Mouse (Mus musculus): Measurements from ENCODE around the gene Rsph6a. TPM values are rescaled to one million over a fixed set of nuclear protein-coding genes. Genes with fewer than 3 reads are reported as not detected.

The Rsph6a gene
- polyA plus RNA-seq, 1 experiment from 2014 or later = not detected

DNA sequence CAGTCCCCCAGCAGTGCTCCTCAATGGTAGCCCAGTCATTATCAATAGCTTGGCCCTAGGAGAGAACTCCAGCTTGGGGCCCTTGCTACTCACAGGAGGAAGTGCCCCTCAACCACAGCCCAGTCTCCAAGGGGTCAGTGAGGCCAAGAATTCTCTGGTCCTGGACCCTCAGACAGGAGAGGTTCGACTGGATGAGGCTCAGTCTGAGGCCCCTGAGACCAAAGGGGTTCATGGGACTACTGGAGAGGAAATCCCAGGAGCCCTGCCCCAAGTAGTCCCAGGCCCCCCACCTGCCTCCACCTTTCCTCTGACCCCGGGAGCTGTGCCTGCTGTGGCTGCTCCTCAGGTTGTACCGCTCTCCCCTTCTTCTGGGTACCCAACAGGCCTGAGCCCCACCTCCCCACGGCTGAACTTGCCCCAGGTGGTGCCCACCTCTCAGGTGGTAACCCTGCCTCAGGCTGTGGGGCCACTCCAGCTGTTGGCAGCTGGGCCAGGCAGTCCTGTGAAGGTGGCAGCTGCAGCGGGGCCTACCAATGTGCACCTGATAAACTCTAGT is 42.0 kb downstream of the Rsph6a start:
- H3K9me3 ChIP-seq = no peaks in the 10 kb centered on the region; the same call in 1 of the 2 replicates
- H3K36me3 ChIP-seq (replicated peaks) = peaks cover 25% of the 10 kb centered on the region
- peak overlapping the region; percentile 89 for H3K4me3 ChIP-seq
- H3K27me3 ChIP-seq (replicated peaks; ENCODE audit: low read depth, poor library complexity, severe bottlenecking) = peaks cover 11% of the 10 kb centered on the region
- H3K27ac ChIP-seq (replicated peaks) = peak overlapping the region; percentile 96
- DNase-seq (ENCODE audit: low spot score) = no peak
- peaks cover 58% of the 10 kb centered on the region for H3K4me1 ChIP-seq
- 48% methylated on average over 5 of the region's 5 CpGs for WGBS

DNA sequence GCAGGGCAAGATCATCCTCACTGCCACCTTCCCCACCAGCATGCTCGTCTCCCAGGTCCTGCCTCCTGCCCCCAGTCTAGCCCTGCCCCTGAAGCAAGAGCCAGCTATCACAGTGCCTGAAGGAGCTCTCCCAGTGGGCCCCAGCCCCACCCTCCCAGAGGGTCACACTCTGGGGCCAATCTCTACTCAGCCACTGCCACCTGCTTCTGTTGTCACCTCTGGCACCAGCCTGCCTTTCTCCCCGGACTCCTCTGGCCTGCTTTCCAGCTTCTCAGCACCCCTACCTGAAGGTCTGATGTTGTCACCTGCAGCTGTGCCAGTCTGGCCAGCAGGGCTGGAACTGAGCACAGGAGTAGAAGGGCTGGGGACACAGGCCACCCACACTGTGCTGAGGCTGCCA is 42.7 kb downstream of the Rsph6a start:
- WGBS = 69% methylated on average over 2 of the region's 2 CpGs
- Histone ChIP-seq H3K4me3 (peak overlapping the region; percentile 89; the same call in 1 of the 2 replicates), H3K4me1 (peaks cover 51% of the 10 kb centered on the region), H3K27ac (replicated peaks) (no peak overlapping the region), H3K36me3 (replicated peaks) (peaks cover 20% of the 10 kb centered on the region), H3K27me3 (replicated peaks; ENCODE audit: low read depth, poor library complexity, severe bottlenecking) (peaks cover 4% of the 10 kb centered on the region), H3K9me3 (no peaks in the 10 kb centered on the region; the same call in 1 of the 2 replicates)
- DNase-seq (ENCODE audit: low spot score) = no peak

DNA sequence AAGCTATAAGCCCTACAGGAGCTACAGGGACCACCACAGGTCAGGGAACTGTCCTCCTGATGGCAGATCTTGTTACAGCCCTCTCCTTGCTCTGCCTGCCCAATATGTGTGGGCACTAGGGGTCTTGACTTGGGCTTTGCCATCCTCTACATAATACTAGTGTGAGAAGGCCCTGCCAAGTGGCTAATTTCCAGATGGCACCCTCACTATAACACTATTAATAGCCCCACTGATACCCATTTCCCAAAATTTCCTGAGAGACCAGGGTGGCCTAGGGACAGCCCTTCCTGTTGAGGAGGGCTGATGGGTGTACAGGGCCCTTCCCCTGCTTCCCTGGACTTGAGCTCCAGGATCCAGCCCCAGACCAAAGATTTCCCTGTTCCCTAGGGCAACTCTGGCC is 43.4 kb downstream of the Rsph6a start:
- Histone ChIP-seq H3K4me1 (peaks cover 45% of the 10 kb centered on the region), H3K4me3 (peak overlapping the region; percentile 14; the same call in 1 of the 2 replicates)
- DNase-seq (ENCODE audit: low spot score) = no peak

DNA sequence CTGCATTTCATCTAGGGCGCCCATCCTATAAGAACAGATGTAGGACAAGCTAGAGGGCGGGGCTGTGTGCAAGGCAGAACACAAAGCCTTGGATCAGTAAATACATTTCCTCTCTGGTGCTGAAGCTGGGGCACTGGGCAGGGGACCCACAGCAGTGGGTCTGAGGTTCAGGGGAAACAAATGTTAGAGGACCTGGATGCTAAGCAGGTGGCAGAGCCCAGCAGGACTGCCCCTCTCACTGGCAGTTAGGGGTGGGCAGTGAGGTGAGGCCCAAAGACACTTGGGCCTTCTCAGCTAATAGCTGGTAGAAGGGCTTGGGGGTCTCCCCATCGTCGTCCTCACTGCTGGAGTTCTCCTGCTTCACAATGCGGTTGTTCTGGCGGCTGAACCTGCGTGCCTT is 44.3 kb downstream of the Rsph6a start:
- WGBS = 67% methylated on average over 7 of the region's 7 CpGs
- Histone ChIP-seq H3K27me3 (replicated peaks; ENCODE audit: low read depth, poor library complexity, severe bottlenecking) (no peaks in the 10 kb centered on the region), H3K9me3 (no peaks in the 10 kb centered on the region; the same call in 1 of the 2 replicates), H3K4me3 (no peak overlapping the region; the same call in 1 of the 2 replicates), H3K36me3 (replicated peaks) (peaks cover 20% of the 10 kb centered on the region), H3K4me1 (peaks cover 38% of the 10 kb centered on the region), H3K27ac (replicated peaks) (no peak overlapping the region)
- DNase-seq (ENCODE audit: low spot score) = no peak

More for the DNA sequence above, 43.4 kb downstream of the Rsph6a start:
- no peaks in the 10 kb centered on the region; the same call in 1 of the 2 replicates for H3K9me3 ChIP-seq
- H3K27me3 ChIP-seq (replicated peaks; ENCODE audit: low read depth, poor library complexity, severe bottlenecking) = no peaks in the 10 kb centered on the region
- H3K36me3 ChIP-seq (replicated peaks) = peaks cover 20% of the 10 kb centered on the region
- H3K27ac ChIP-seq (replicated peaks) = no peak overlapping the region

DNA sequence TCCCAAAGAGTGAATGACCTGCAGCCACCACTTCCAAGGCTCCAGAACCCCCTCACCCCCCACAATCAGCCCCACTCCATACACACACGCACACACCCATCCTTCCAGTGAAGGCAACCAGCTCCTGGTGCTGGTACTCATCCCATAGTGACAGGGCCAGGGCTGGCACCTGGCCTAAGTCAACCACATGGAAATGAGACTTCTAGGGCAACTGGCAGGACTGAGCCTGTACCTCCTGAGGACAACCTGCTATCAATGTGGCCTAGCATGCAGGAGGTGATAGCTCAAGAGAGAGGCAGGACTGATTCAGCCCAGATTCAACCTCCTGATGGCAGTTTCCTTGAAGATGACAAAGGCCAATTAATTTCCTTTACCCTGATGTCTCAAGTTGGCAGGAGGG is 45.8 kb downstream of the Rsph6a start:
- H3K27me3 ChIP-seq (replicated peaks; ENCODE audit: low read depth, poor library complexity, severe bottlenecking) = no peaks in the 10 kb centered on the region
- no peaks in the 10 kb centered on the region; the same call in 1 of the 2 replicates for H3K9me3 ChIP-seq
- no peak for DNase-seq (ENCODE audit: low spot score)
- peaks cover 20% of the 10 kb centered on the region for H3K36me3 ChIP-seq (replicated peaks)
- H3K4me3 ChIP-seq = no peak overlapping the region
- no peak overlapping the region for H3K27ac ChIP-seq (replicated peaks)
- peaks cover 33% of the 10 kb centered on the region for H3K4me1 ChIP-seq
- 86% methylated on average over 1 of the region's 1 CpGs for WGBS

DNA sequence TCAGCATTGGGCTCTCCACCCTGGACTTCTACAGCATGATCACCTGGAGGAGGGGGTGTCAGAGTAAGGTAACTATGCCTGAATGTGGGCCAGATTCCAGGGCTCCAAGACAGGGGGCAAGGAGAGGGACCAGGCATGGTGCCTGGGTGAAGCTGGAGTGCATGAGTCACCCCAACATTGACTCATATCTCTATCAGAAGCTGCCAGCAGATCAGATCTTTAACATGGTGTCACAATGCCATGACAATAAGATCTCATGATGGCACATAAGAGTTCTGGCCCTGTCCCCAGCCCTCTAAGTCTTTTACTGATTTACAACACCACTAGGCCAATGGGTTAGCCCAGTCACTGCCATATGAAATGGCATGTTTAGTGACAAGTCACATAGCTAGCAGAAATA is 49.3 kb downstream of the Rsph6a start:
- Histone ChIP-seq H3K4me3 (no peak overlapping the region), H3K27ac (replicated peaks) (no peak overlapping the region), H3K27me3 (replicated peaks; ENCODE audit: low read depth, poor library complexity, severe bottlenecking) (no peaks in the 10 kb centered on the region), H3K36me3 (replicated peaks) (no peaks in the 10 kb centered on the region), H3K9me3 (no peaks in the 10 kb centered on the region), H3K4me1 (peaks cover 1% of the 10 kb centered on the region; the same call in 1 of the 2 replicates)
- DNase-seq (ENCODE audit: low spot score) = no peak

DNA sequence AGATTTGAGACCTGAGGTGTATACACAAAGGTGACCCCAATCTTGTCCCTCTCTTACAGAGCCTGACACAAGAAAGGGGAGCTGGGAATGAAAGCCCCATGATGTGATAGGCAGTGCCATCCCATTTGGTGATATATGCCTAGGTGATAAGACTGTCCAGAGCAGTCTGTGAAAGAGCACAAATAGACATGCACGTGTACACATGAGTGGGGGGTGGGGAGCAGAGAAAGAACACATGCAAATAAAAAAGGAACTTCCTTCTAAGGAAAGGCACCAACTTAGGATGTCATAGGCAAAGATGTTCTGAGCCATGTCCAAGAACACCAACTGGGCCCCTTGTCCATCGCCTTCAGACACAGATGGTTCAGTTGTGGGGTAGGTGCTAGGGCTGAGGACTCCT is 50.0 kb downstream of the Rsph6a start:
- WGBS = 80% methylated on average over 2 of the region's 2 CpGs

DNA sequence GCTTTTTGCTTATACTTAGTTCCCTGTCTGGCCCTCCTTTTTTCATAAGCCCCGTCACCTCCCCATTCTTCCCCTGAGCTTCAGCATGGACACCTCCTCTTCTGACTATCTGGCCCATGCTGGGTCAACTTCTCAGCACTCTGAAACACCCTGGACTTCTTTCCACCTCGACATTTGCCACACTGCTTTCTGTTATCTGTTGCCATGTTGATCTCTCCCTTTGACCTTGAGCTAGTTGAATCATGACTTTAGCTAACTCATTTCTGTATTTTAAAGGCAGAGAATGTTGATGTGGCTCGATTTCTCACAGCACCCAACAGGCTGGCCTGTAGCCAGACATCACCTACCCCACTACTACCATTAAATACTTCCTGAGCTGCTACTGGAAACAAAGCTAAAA is 52.9 kb downstream of the Rsph6a start:
- Histone ChIP-seq H3K4me1 (0 out of 2 replicates have a peak, but pooled peaks cover 2% of the 10 kb centered on the region), H3K9me3 (no peaks in the 10 kb centered on the region), H3K27ac (replicated peaks) (no peak overlapping the region), H3K4me3 (no peak overlapping the region), H3K36me3 (replicated peaks) (no peaks in the 10 kb centered on the region), H3K27me3 (replicated peaks; ENCODE audit: low read depth, poor library complexity, severe bottlenecking) (no peaks in the 10 kb centered on the region)
- DNase-seq (ENCODE audit: low spot score) = no peak
- 65% methylated on average over 3 of the region's 3 CpGs for WGBS

More for the DNA sequence above, 50.0 kb downstream of the Rsph6a start:
- Histone ChIP-seq H3K27me3 (replicated peaks; ENCODE audit: low read depth, poor library complexity, severe bottlenecking) (no peaks in the 10 kb centered on the region), H3K36me3 (replicated peaks) (no peaks in the 10 kb centered on the region), H3K27ac (replicated peaks) (no peak overlapping the region), H3K4me3 (no peak overlapping the region), H3K4me1 (no peaks in the 10 kb centered on the region), H3K9me3 (no peaks in the 10 kb centered on the region)
- DNase-seq (ENCODE audit: low spot score) = no peak

DNA sequence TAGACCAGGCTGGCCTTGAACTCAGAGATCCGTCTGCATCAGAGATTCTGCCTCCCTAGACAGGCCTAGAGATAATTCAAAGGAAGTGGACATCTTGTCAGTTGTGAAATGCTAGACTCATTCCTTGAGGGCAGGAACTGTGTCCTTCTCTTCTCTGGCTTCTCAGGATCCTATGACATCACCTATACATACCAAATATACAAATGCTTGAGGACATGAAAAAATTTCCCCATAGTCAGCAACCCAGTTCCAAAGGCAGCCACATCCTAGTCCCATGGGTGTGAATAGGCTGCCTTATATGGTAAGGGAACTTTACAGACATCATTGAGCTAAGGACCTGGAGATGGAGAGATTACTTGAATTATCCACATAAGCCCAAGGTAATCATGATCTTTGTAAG is 55.1 kb downstream of the Rsph6a start:
- Histone ChIP-seq H3K9me3 (no peaks in the 10 kb centered on the region), H3K4me3 (no peak overlapping the region), H3K27me3 (replicated peaks; ENCODE audit: low read depth, poor library complexity, severe bottlenecking) (no peaks in the 10 kb centered on the region), H3K4me1 (0 out of 2 replicates have a peak, but pooled peaks cover 2% of the 10 kb centered on the region), H3K27ac (replicated peaks) (no peak overlapping the region), H3K36me3 (replicated peaks) (no peaks in the 10 kb centered on the region)
- DNase-seq (ENCODE audit: low spot score) = no peak
- 80% methylated on average over 1 of the region's 1 CpGs for WGBS

DNA sequence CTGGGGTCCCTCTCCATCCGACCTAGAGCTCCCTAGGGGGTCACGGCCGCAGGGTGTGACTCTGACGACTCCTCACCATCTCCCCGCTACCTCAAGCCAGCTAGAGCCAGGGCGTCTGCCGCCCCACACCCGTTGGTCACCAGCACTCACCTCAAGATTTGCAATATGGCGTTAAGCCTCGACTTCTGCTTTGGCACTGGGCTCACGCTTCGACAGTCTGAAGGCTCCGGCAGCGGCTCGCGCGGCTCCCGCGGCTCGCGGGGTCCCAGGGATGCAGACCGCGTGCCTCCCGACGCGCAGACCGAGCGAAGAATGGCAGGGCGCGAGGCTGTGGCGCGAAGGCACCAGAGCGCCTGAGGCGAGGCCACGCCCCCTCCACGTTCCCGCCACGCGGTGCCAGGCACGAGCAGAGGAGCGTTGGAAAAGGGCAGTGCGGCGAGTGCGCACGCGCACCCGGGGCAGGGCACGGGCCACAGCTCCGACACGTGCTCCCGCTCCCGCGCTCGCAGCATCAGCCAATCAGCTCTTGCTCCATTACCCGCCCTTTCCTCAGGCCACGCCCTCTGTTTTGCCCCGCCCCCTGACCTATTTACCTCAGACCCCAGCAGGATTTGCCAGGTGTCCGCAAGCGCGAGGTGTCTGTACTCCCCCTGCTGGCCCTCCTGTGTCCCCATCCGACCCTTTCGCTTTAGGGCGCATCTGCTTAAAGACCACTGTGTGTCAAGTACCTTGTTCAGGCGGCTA is 63.7 kb downstream of the Rsph6a start, which contains the start of gene Gm4969:
Gm4969 (minus strand) TSS at position 341 of the 744 bp plus-strand sequence.
- Histone ChIP-seq H3K9me3 (peaks cover 13% of the 10 kb centered on the region), H3K27me3 (replicated peaks; ENCODE audit: low read depth, poor library complexity, severe bottlenecking) (peaks cover 12% of the 10 kb centered on the region), H3K27ac (replicated peaks) (peak within 1 kb of the TSS; percentile 65), H3K4me1 (peaks cover 19% of the 10 kb centered on the region), H3K4me3 (peak within 1 kb of the TSS; percentile 46), H3K36me3 (replicated peaks) (peaks cover 9% of the 10 kb centered on the region)
- peak; percentile 83 for DNase-seq (ENCODE audit: low spot score)
- 19% methylated on average over 64 of the region's 64 CpGs for WGBS

DNA sequence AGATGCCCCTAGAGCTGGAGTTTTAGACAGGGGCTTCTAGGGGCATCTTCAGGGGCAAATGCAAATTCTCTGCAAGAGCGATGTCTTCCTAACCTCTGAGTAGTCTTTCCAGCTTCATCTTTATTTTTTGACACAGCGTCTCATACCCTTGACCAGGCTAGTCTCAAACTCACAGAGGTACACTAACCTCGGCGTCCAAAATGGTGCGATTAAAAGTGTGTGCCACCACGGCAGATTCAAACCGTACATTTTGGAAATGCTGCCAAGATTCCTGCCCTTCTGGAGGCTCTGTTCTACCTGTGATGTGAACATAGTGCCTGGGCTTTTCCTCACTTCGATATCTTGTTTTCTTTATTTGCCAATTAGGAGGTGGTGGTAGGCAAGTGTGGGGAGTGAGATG is 64.6 kb downstream of the Rsph6a start:
- DNase-seq (ENCODE audit: low spot score) = no peak
- Histone ChIP-seq H3K36me3 (replicated peaks) (peaks cover 9% of the 10 kb centered on the region), H3K4me1 (peaks cover 19% of the 10 kb centered on the region), H3K27ac (replicated peaks) (no peak overlapping the region), H3K4me3 (peak overlapping the region; percentile 73; the same call in 1 of the 2 replicates), H3K27me3 (replicated peaks; ENCODE audit: low read depth, poor library complexity, severe bottlenecking) (peaks cover 12% of the 10 kb centered on the region), H3K9me3 (peaks cover 13% of the 10 kb centered on the region)
- WGBS = 93% methylated on average over 8 of the region's 8 CpGs

DNA sequence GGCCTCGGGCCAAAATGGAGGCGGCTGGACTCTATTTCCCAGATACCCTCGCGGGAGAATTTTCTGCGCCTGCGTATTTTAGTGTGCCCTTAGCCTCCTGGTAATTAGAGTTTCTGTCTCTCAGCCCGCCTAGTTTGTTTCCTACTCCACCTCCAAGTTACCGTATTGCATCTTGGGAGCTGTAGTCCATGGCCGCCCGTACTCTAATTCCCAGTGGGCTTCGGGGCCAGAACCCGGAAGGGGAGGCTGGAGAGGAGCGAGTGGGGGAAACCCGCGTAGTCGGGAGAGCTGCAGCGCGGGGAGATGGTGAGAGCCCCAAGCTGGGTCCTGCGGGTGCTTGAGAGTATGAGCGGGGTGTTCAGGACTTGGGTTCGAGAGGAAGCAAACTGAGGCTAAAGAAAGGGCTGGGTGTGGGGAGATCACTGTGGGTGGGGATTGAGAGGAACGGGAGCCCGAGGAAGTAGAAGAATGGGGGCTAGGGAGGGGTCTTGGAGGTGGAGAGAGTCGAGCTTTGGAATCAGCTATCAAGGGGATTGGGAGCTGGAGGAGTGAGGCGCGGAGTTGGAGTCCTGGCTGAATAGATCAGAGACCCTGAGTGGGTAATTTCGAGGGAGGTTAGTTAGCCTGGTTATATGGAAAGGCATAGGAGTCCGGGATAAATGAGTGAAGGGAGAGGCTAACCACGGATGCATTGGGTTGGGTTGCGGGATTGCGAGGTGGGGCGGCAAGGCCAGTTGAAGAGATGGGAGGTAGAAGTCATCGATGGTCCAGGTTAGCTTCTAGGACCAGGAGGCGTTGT is 65.3 kb downstream of the Rsph6a start, which contains the start of gene Fbxo46:
Fbxo46 (plus strand) TSS at position 229 of the 799 bp plus-strand sequence.
- WGBS = 4% methylated on average over 34 of the region's 34 CpGs
- H3K27me3 ChIP-seq (replicated peaks; ENCODE audit: low read depth, poor library complexity, severe bottlenecking) = peaks cover 12% of the 10 kb centered on the region
- peak; percentile 92 for DNase-seq (ENCODE audit: low spot score)
- peaks cover 9% of the 10 kb centered on the region for H3K36me3 ChIP-seq (replicated peaks)
- peaks cover 13% of the 10 kb centered on the region for H3K9me3 ChIP-seq
- peak within 1 kb of the TSS; percentile 73 for H3K4me3 ChIP-seq
- peak within 1 kb of the TSS; percentile 85 for H3K27ac ChIP-seq (replicated peaks)
- H3K4me1 ChIP-seq = peaks cover 22% of the 10 kb centered on the region
